Mouse (Mus musculus) intestine, embryonic 16.5 days (tissue): ENCODE results near the gene Agbl1. TPM values are rescaled to one million over a fixed set of nuclear protein-coding genes. Genes with fewer than 3 reads are reported as not detected.

ENCODE experiments used
- ATAC-seq: fragments of 200-750 bp; cut with Nextera tagmentation; 2 replicates; pipeline ENCODE4 v1.8.0; 2017; ENCODE audit warnings: moderate TSS enrichment, moderate library complexity
- H3K27ac ChIP-seq: fragments of 300-500 bp; sonication (generic); 2 replicates; pipeline ENCODE4 v1.5.1; 2014; ENCODE audit warnings: mild to moderate bottlenecking, low read length
- H3K27me3 ChIP-seq: fragments of 300-500 bp; sonication (generic); replicated peaks from 2 replicates; pipeline ENCODE4 v1.6.1; 2014; ENCODE audit warnings: low read length, control low read depth, mixed read lengths; ENCODE audit not compliant: control insufficient read depth, insufficient read depth
- H3K36me3 ChIP-seq: fragments of 300-500 bp; sonication (generic); 2 replicates; pipeline ENCODE4 v1.6.1; 2014; ENCODE audit warnings: low read length, control low read depth; ENCODE audit not compliant: control insufficient read depth, insufficient read depth
- H3K4me1 ChIP-seq: fragments of 300-500 bp; sonication (generic); 2 replicates; pipeline ENCODE4 v1.6.1; 2014; ENCODE audit warnings: low read length, control low read depth, mixed read lengths; ENCODE audit not compliant: control insufficient read depth, insufficient read depth
- H3K4me2 ChIP-seq: fragments of 300-500 bp; sonication (generic); 2 replicates; pipeline ENCODE4 v1.6.1; 2014; ENCODE audit warnings: low read depth, low read length, control low read depth
- H3K4me3 ChIP-seq: fragments of 300-500 bp; sonication (generic); 2 replicates; pipeline ENCODE4 v1.5.1; 2014; ENCODE audit warnings: mild to moderate bottlenecking, low read length
- H3K9ac ChIP-seq: fragments of 300-500 bp; sonication (generic); 2 replicates; pipeline ENCODE4 v1.6.1; 2014; ENCODE audit warnings: low read depth, low read length
- H3K9me3 ChIP-seq: fragments of 300-500 bp; sonication (generic); 2 replicates; pipeline ENCODE4 v1.6.1; 2016; ENCODE audit warnings: low read length, control low read depth; ENCODE audit not compliant: control insufficient read depth
- WGBS: fragments of 180-500 bp; shearing (Covaris S2); extraction: QIAGEN DNeasy Blood & Tissue Kit; methylation state at CpG from one replicate; pipeline ENCODE4 v1.1.7; 2014; 5-methylcytosine and 5-hydroxymethylcytosine counted together
- polyA plus RNA-seq: library from polyadenylated mRNA; unstranded; fragments of >200 nt; fragmentation: Nextera tagmentation; extraction: Ambion mirVana; gene quantifications from 2 replicates; pipeline ENCODE4 v1.2.1, GENCODE M21; 2015

Agbl1 gene
- polyA plus RNA-seq, 1 experiment from 2014 or later = not detected

DNA sequence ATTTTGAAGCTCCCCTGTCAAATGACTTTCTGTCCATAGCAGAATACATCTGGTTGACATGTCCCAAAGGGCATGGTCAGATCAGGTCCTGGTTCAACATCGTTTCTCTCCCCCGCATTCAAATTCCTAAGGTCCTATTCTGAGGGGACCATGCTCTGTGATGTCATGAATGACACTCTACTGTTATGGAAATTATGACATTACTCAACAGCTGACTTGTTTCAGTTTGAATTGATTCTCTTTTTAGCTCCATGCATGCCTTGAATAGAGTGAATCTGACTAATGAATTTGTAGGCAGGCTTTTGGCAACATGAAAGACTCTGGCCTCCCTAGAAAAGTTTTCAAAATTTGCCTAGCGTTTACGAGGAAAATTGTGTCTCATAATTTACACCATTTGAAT is 141.6 kb downstream of the Agbl1 start:
- 73% methylated on average over 4 of the region's 4 CpGs for WGBS
- Histone ChIP-seq H3K9me3 (no peaks in the 10 kb centered on the region), H3K4me1 (no peaks in the 10 kb centered on the region), H3K27ac (no peak overlapping the region), H3K36me3 (no peaks in the 10 kb centered on the region), H3K9ac (no peak overlapping the region), H3K4me2 (no peak overlapping the region), H3K4me3 (no peak overlapping the region), H3K27me3 (no peaks in the 10 kb centered on the region)
- ATAC-seq = no peak

DNA sequence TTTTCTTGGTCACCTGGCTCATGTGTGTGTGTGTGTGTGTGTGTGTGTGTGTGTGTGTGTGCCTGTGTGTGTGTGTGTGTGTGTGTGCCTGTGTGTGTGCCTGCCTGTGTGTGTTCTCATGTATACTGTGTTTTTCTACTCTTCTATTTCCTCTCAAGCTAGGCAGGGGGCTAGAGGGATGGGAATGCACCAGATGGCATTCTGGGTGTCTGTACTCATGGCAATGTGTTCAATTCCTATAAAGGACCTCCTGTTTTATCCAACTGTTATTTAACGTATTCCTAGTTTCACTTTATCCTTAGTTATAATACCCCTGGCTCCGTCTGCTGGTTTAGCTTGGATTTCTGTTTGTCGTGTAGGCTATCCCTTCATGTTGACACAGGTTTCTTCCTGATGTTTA is 149.8 kb downstream of the Agbl1 start:
- Histone ChIP-seq H3K4me1 (no peaks in the 10 kb centered on the region), H3K4me3 (no peak overlapping the region), H3K9ac (no peak overlapping the region), H3K27ac (no peak overlapping the region), H3K9me3 (no peaks in the 10 kb centered on the region), H3K27me3 (no peaks in the 10 kb centered on the region), H3K36me3 (no peaks in the 10 kb centered on the region), H3K4me2 (no peak overlapping the region)
- WGBS = 95% methylated on average over 3 of the region's 3 CpGs
- no peak for ATAC-seq

DNA sequence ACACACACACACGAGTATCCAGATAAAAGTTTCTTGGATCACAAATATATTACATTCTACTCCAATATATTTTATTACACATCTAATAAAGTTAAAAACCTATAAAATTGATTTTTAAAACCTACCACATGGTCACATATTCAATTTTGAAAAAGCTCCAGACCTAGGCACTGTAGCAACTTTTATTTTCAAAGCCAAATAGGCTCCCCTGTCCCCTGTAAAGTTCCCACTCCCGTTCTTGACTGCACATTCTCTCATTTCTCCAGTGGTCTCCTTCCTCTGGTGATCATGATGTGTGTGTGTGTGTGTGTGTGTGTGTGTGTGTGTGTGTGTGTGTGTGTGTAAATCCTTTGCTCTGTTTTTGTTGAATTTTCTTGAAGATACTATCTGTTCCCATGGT is 152.3 kb downstream of the Agbl1 start:
- no peak overlapping the region for H3K4me3 ChIP-seq

DNA sequence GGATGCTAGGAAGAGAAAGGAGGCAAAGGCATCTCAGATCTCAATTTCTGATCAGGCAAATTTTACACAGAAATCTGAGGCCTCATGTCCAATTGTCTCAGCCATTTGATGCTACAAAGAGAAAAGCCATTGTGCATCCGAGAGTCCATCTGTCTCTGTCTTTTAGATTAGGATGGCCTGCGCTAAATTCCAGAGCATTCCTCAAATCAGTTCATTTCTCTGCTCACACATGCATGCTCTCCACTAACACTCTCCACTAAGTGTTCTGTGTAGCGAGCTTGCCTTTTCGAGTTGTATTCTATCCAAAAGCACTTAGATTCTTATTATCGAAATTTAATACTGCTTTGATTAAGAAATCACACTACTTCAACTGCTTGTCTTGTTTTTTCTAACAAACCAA is 159.6 kb downstream of the Agbl1 start:
- H3K9me3 ChIP-seq = no peaks in the 10 kb centered on the region
- ATAC-seq = no peak
- no peaks in the 10 kb centered on the region for H3K36me3 ChIP-seq
- no peak overlapping the region for H3K4me2 ChIP-seq
- H3K4me1 ChIP-seq = 0 out of 2 replicates have a peak, but pooled peaks cover 5% of the 10 kb centered on the region
- 82% methylated on average over 5 of the region's 5 CpGs for WGBS
- H3K9ac ChIP-seq = no peak overlapping the region
- H3K27ac ChIP-seq = no peak overlapping the region
- no peak overlapping the region for H3K4me3 ChIP-seq
- H3K27me3 ChIP-seq = no peaks in the 10 kb centered on the region

More for the DNA sequence above, 152.3 kb downstream of the Agbl1 start:
- Histone ChIP-seq H3K9ac (no peak overlapping the region), H3K36me3 (no peaks in the 10 kb centered on the region), H3K4me1 (no peaks in the 10 kb centered on the region), H3K9me3 (no peaks in the 10 kb centered on the region), H3K27ac (no peak overlapping the region), H3K27me3 (no peaks in the 10 kb centered on the region), H3K4me2 (no peak overlapping the region)
- 75% methylated on average over 2 of the region's 2 CpGs for WGBS
- ATAC-seq = no peak

- Histone ChIP-seq H3K4me2 (peak overlapping the region; percentile 56), H3K36me3 (no peaks in the 10 kb centered on the region), H3K4me1 (0 out of 2 replicates have a peak, but pooled peaks cover 5% of the 10 kb centered on the region), H3K27ac (no peak overlapping the region), H3K4me3 (peak overlapping the region; percentile 20; the same call in 1 of the 2 replicates), H3K27me3 (no peaks in the 10 kb centered on the region), H3K9me3 (no peaks in the 10 kb centered on the region), H3K9ac (no peak overlapping the region)
- WGBS = 12% methylated on average over 15 of the region's 15 CpGs
- ATAC-seq = peak; percentile 63
These were observed 162.7 kb downstream of the Agbl1 start for GRCm38 (mm10) chr7:76392296-76392940.

DNA sequence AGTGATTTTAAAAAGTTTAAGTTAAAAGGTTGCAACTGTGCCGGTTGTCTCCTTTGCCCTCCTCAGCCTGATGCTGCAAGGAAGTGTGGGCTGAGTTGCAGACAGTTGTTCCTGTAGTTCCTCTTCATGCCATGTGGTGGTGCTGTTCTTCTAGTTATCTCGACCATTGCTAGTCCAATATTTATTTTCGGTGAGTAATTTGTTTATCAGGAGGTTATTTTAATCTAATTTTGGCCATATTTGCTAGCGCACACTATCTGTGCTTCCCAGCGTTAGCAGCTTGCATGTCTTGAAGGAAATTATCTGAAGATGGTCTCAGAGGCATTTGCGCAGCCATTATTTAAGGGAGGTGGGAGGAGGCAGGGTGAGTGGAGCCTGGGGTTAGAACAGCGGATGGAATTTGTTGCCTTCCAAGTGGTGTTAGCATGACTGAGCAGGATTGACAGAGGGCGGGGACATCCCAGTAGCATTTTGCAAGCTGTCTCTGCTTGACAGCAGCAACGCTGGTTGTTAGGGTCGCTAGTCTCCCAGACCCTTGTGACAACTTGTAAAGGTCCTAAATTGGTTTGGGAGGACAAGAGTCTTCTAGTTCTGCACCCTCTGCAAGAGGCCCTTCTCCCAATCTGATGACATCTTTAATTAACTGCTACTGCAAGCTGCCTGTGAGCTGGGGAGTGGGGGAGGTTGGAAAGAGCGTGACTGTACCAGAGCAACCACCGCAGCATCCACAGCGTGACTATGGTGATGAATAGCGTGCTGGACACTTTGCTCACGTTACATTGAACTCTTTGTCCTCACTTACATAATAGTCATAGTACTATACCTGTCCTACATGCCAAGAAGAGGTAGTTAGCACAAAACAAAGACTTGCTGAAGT is 163.5 kb downstream of the Agbl1 start:
- Histone ChIP-seq H3K27me3 (no peaks in the 10 kb centered on the region), H3K27ac (no peak overlapping the region), H3K36me3 (no peaks in the 10 kb centered on the region), H3K4me3 (peak overlapping the region; percentile 20; the same call in 1 of the 2 replicates), H3K9me3 (no peaks in the 10 kb centered on the region), H3K4me2 (peak overlapping the region; percentile 56), H3K9ac (no peak overlapping the region), H3K4me1 (0 out of 2 replicates have a peak, but pooled peaks cover 5% of the 10 kb centered on the region)
- peak; percentile 77; the same call in 1 of the 2 replicates for ATAC-seq
- 18% methylated on average over 15 of the region's 15 CpGs for WGBS

DNA sequence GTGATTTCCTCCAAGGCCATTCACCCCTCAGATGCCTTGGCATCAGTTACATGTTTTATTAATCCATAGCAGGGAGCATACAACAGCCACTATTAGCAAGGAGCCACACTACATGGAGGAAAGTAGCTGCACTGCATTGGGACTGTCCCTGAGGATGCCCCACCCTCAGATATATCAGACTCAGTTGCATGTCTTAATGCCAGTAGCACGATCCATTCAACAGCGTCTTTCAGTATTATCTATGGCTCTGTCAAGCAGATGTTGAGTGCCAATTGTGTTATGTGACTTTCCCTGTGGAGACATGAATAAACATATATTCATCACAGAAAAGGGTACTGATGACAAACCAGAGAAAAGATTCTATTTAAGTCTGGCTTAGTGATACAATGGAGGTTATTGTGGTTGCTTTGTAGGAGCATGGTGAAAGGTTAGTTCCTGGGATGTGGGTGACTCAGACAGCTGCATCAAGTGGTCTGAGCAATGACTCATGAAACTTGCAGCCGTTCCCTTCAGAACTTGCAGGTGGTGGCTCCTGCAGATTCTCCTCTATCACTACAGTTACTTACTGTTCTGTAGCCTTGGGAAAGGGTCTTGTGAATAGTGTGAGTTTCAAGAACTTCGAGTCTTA is 178.4 kb downstream of the Agbl1 start:
- Histone ChIP-seq H3K9ac (no peak overlapping the region), H3K4me3 (no peak overlapping the region), H3K27ac (no peak overlapping the region), H3K4me2 (no peak overlapping the region), H3K4me1 (no peaks in the 10 kb centered on the region; the same call in 1 of the 2 replicates), H3K36me3 (no peaks in the 10 kb centered on the region), H3K27me3 (no peaks in the 10 kb centered on the region), H3K9me3 (no peaks in the 10 kb centered on the region)
- 64% methylated on average over 4 of the region's 4 CpGs for WGBS
- no peak for ATAC-seq

GRCm38 (mm10) chr7:76409020-76409419 is 179.3 kb downstream of the Agbl1 start:
- WGBS = 82% methylated on average over 10 of the region's 10 CpGs

More at GRCm38 (mm10) chr7:76409020-76409419, 179.3 kb downstream of the Agbl1 start:
- no peaks in the 10 kb centered on the region for H3K27me3 ChIP-seq
- no peak overlapping the region for H3K9ac ChIP-seq
- H3K36me3 ChIP-seq = no peaks in the 10 kb centered on the region
- ATAC-seq = no peak
- no peak overlapping the region for H3K4me2 ChIP-seq
- no peaks in the 10 kb centered on the region; the same call in 1 of the 2 replicates for H3K4me1 ChIP-seq
- no peaks in the 10 kb centered on the region for H3K9me3 ChIP-seq
- H3K27ac ChIP-seq = no peak overlapping the region
- H3K4me3 ChIP-seq = no peak overlapping the region
